Mouse (Mus musculus): ENCODE data around the gene Shisal2b.
A peak's percentile ranks its signal among the peaks of the same experiment; 100 is the strongest.

Gene Shisal2b

GRCm38 (mm10) chr13:104816635-104817571 lies 46.8 kb downstream of the Shisal2b start, which contains the start of gene Cwc27:
Cwc27 (minus strand) TSS chr13:104817142.
- DNase-seq (ENCODE audit: low read depth, low spot score) = peak; percentile 83

- DNase-seq (ENCODE audit: low read depth, low spot score) = no peak
Observed at GRCm38 (mm10) chr13:104816270-104816634, 47.4 kb downstream of the Shisal2b start.

- peak; percentile 20 for DNase-seq (ENCODE audit: low read depth, low spot score)
Observed at GRCm38 (mm10) chr13:104805681-104806080, 58.0 kb downstream of the Shisal2b start.

GRCm38 (mm10) chr13:104799566-104800182 lies 64.0 kb downstream of the Shisal2b start:
- no peak for DNase-seq (ENCODE audit: low read depth, low spot score)

- DNase-seq (ENCODE audit: low read depth, low spot score) = no peak
Observed at GRCm38 (mm10) chr13:104799067-104799466, 64.6 kb downstream of the Shisal2b start.
